Mouse (Mus musculus): ENCODE measurements around the gene Gm2026.
"Not testable (repeated sequence)": the region's sequence is repeated elsewhere in the genome, so short reads cannot be mapped to it uniquely, and the experiment has no call there.

The Gm2026 gene

GRCm38 (mm10) chr2:175965031-175965430, at the start of gene Gm2026:
TSS of gene Gm2026 (plus strand) at chr2:175965331.
- DNase-seq (ENCODE audit: low read depth, low spot score) = not testable (repeated sequence)

- DNase-seq (ENCODE audit: low read depth, low spot score) = not testable (repeated sequence)
Measured at GRCm38 (mm10) chr2:175931000-175931399, 34.1 kb upstream of the Gm2026 start, which contains the start of gene Zfp966. TSS of gene Zfp966 (minus strand) at chr2:175931100.

Data from embryo, embryonic 11.5 days (tissue).